Mouse (Mus musculus): ENCODE measurements around the gene Arhgef2.
"Not testable (repeated sequence)": the region's sequence is repeated elsewhere in the genome, so short reads cannot be mapped to it uniquely, and the experiment has no call there.

The Arhgef2 gene

GRCm38 (mm10) chr3:88590246-88590645 is 15.5 kb upstream of the Arhgef2 start:
- DNase-seq (ENCODE audit: low spot score in 2 of 2), result no peak

DNA sequence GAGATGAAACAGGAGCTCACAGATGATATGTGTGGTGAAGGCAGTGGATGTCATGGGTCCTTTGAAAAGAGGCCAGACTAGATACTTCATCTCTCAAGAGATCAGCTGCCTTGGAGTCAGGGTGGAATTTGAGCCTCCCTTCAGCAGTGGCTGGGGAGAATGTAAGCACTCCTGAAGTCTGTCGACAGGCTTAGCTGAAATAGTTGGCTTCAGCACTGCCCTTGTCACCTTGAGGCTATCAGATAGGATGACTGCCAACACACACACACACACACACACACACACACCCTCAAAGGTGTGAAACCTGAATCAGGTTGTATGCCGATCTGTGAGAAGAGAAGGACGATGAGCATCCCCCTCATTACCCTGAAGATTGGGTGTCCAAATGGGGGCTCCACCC is 14.7 kb upstream of the Arhgef2 start:
- no peak for DNase-seq (ENCODE audit: low spot score in 2 of 2)

GRCm38 (mm10) chr3:88591950-88592731 is 13.6 kb upstream of the Arhgef2 start:
- DNase-seq (ENCODE audit: low spot score in 2 of 2), result no peak

DNA sequence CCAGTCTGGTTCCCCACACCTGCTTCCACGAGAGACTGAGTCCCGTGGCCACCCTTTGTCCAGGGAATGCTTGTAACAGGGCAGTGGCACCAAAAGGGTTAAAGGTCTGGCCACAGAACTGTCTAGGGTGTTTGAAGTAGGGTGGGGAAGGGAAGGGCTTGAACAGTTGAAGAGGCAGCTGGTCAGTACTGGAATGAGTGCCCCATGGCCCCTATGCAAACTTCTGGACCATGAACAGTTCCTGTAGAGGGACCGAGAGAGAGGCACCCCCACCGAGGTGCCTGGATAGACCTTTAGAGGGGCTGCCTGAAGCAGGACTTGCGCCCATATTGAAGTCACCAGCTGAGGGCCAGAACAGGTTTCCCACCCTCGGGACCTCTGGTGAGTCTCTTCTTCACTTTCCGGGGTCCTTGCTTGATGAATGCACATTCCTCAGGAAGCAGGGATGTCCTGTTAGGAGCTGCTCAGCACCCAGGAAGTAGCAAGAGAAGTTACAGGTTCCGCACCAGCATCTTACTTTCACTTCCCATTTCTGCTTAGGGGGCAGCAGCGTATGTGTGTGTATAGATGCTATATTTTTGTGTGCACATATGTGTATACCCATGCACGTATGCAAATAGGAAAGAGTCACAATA is 12.7 kb upstream of the Arhgef2 start:
- DNase-seq (ENCODE audit: low spot score in 2 of 2), result no peak

DNA sequence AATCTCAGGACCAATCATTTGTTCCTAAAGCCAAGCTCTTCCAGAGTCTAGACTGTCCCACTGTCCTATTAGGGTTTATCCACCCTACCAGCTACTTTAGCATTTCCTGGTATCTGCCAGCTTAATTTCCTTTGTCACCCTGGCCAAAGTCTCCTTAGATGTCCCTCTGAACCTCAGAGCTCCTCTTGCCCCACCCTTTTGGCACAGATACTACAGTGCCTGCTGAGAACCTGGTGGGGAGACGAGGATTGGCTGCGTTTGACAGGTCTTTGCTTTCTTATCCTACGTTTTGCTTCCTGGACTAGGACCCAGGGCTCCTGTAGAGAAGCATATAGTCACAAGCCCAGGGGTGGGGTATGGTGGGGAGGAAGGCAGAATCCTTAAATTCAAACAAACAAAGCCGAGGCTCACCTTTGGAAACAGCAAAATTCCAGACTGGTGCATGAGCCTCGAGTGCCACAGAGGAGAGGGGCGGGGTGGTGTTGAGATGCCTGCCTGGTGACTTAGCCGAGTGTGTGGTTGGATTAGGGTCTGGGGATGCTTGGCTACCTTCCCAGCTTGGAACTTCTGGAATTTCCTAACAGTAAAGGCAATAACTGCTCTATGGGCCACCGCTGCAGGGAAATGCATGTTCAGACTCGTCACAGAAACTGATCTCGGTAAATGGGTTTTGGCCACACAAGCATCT is 11.7 kb upstream of the Arhgef2 start:
- no peak for DNase-seq (ENCODE audit: low spot score in 2 of 2)

GRCm38 (mm10) chr3:88596547-88596946 is 9.2 kb upstream of the Arhgef2 start:
- not testable (repeated sequence) for DNase-seq (ENCODE audit: low spot score in 2 of 2)

DNA sequence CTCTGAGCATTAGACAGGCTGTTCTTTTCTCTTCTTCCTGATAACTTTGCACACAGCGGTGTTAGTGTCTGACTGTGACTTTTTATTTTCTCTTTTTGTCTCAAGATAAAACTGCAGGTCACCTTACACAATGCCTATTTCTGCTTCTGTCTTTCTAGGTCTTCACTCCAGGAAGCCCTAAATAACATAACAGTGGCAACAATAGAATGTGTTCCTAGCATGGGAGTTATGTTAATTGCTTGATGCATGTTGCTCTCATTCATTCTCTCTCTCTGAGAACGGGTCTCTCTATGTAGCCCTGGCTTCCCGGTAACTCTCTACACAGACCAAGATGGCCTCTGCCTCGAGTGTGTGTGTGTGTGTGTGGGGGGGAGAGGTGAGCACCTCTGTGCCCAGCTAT is 3.3 kb upstream of the Arhgef2 start:
- no peak for DNase-seq (ENCODE audit: low spot score in 2 of 2)

GRCm38 (mm10) chr3:88603714-88604161 is 2.0 kb upstream of the Arhgef2 start:
- DNase-seq (ENCODE audit: low spot score in 2 of 2), result peak; percentile 57 to 75

GRCm38 (mm10) chr3:88604863-88605262 is 903 bp upstream of the Arhgef2 start:
- no peak for DNase-seq (ENCODE audit: low spot score in 2 of 2)

DNA sequence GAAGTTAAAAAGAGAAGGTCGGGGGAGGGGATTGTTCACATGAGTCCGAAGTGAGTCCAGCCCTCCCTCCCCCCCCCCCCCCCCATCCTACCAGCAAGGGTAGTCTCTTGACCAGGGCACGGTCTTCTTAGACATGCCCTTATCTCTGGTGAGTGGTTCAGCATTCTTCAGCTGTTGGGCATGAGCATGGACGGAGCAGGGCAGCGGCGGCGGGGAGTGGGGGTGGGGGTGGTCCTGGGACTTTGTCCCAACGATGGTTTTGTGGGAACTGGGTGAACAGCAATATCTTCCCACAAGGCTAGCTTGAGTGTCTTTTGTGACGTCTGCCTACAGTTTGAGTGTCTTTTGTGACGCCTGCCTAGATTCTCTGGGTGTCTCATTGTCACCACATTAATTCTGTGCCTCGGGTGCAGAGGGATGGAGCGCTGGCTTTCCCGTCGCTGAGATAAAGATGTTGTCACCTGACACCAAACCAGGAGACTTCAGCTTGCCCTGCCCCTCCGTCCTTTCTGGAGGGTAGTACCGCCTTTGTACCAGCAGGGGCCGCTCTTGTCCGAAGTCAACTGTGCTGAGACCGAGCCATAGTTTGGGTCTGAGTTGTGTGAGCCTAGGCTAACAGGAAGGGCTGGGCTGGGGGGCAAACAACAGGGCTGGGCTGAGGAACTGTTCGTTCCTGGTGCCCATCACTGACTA is 1.4 kb downstream of the Arhgef2 start:
- DNase-seq (ENCODE audit: low spot score in 2 of 2), result peak; percentile 82 to 91

- DNase-seq (ENCODE audit: low spot score in 2 of 2), result no peak
Observed at GRCm38 (mm10) chr3:88607758-88608138, 2.0 kb downstream of the Arhgef2 start.

GRCm38 (mm10) chr3:88609066-88609465 is 3.3 kb downstream of the Arhgef2 start:
- DNase-seq (ENCODE audit: low spot score in 2 of 2), result no peak

DNA sequence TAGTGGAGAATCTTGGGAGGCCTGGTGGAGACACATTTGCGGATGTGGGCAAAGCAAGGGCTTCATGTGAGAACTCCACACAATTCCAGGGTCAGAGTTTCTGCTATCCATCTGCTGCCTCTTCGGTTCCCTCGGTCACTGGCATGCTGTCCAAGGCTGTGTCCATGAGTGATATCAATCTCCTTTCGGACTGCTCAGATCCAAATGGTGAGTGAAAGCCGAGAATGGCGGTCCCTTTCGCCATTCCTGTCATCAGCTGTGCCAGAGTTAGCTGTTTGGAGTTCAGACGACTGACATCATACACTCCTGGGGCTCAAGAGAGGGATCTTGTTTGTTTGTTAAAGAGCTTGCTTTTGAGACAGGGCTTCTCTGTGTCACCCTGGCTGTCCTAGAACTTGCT is 8.7 kb downstream of the Arhgef2 start:
- DNase-seq (ENCODE audit: low spot score in 2 of 2), result no peak

GRCm38 (mm10) chr3:88615117-88615516 is 9.4 kb downstream of the Arhgef2 start:
- no peak for DNase-seq (ENCODE audit: low spot score in 2 of 2)

- DNase-seq (ENCODE audit: low spot score in 2 of 2), result peak in 1 of 2 experiments; percentile 71
Observed at GRCm38 (mm10) chr3:88615902-88616391, 10.2 kb downstream of the Arhgef2 start.

- DNase-seq (ENCODE audit: low spot score in 2 of 2), result no peak
Observed at GRCm38 (mm10) chr3:88616951-88617500, 11.3 kb downstream of the Arhgef2 start.

- no peak for DNase-seq (ENCODE audit: low spot score in 2 of 2)
Observed at GRCm38 (mm10) chr3:88618074-88618871, 12.5 kb downstream of the Arhgef2 start.

DNA sequence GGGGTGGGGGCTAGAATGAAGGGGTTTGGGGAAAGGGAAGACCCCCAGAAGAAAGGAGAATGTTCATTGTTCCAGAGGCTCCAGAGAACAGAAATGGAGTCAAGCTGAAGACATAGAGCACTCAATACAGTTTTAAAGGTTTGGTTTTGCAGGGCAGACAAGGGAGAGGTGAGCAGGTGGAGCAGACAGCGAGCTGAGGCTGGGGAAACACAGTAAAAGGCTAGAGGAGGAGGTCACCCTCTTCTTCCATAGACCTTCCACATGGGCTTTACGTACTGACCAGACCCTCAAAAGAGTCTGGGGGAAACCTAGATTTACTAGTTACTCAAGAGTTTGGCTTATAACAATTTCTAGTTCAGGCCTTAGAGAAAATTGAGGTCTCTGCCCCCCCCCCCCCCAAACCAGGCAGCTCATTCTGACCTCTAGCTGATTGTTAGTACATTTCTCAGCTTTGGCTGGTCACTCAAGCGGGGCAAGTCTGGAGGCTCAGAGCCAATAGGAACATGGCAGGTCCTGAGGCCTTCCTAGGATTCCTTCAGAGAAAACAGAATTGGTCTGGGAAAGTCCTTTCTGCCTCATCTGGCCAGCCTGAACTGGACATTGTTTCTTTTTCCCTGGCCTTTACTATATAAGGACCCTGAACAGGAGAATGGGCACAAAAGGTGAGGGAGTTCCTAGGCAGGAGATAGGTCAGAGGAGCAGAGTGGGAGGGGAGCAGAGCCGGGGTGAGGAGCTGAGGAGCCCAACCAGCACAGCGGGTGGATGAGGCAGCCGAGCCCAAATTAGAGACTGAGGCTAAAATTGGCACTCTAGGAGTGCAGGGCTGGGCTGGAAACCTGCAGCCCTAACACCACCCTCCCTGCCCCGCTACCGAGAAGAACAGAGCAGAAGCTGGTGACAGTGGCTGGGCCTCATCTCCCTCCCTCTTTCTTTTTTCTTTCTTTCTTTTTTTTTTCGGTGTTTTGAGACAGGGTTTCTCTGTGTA is 13.6 kb downstream of the Arhgef2 start:
- DNase-seq (ENCODE audit: low spot score in 2 of 2), result no peak

DNA sequence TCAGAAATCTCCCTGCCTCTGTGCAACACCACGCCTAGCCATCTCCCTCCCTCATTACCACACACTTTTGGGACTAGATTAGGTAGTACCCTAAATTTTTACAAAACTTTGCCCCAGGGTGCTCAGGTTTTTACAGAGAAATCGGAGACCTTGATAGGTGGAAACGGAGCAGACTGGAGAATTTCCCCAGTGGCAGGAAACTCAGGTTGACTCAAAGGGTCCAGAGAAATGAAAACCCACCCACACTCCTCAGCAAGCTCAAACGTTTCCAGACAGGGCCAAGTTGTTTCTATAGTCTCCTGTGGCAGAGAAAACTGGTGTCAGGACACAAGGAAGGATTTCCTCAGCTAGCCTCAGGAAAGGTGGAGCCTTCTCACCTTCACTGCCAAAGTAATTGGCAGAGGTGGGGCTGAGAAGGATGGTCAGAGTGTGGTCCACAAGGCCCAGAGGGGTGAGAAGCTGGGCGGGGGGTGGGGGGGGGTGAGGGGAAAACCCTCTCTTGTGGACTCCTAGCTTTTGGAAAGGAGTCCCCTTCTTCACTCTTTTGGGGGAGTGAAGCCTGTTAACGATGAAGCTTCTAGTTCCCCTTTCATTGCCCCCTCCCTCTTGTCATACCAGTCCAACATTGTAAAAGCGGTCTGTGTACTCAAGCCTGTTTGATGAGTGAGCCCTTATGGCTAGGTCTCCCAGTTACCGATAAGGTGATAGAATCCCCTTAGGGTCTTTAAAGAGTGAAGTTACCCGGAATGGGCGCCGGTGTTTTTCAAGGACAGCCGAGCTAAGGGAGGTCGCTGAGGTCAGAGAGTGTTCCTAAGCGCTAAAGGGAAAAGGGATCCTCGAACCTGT is 14.6 kb downstream of the Arhgef2 start:
- DNase-seq (ENCODE audit: low spot score in 2 of 2), result no peak

All from urinary bladder, postnatal 4 days (tissue).